Mouse (Mus musculus) left cerebral cortex, adult 18-20 months (tissue): ENCODE results near the gene Med23. TPM values are rescaled to one million over a fixed set of nuclear protein-coding genes. Genes with fewer than 3 reads are reported as not detected.
A peak's percentile ranks its signal among the peaks of the same experiment; 100 is the strongest.

Experiments used
- DNase-seq, 2 experiments: peaks; one replicate each; pipeline ENCODE4 v3.0.0; 2021 to 2022; ENCODE audit warnings: low spot score in 2 of 2, mixed read lengths in 1 of 2
- long read RNA-seq, 2 experiments: library from polyadenylated mRNA; stranded (forward); transcript quantifications; one replicate each; pipeline ENCODE4 v2.0.0; 2021
- total RNA-seq, 2 experiments: library from RNA; stranded (reverse); gene quantifications; 2 replicates each; pipeline ENCODE4 v1.2.3; 2021

Med23 gene
- total RNA-seq: 10 to 100 TPM; 32.4 to 35.1 TPM
- long read RNA-seq, experiment 1, full-length matches to known transcripts: 2 of 13 reads
- long read RNA-seq, experiment 1, partial matches to known transcripts: 4 of 13 reads
- long read RNA-seq, experiment 1, other reads (novel, unspliced or antisense): 7 of 13 reads
- long read RNA-seq, experiment 2, full-length matches to known transcripts: 2 of 6 reads
- long read RNA-seq, experiment 2, partial matches to known transcripts: 3 of 6 reads
- long read RNA-seq, experiment 2, other reads (novel, unspliced or antisense): 1 of 6 reads

- peak; percentile 99 for DNase-seq
Measured at GRCm38 (mm10) chr10:24869760-24870290, at the start of gene Med23. TSS of gene Med23 (plus strand) at chr10:24869986.

- no peak for DNase-seq
Measured at GRCm38 (mm10) chr10:24821990-24822676, 47.7 kb upstream of the Med23 start.

DNA sequence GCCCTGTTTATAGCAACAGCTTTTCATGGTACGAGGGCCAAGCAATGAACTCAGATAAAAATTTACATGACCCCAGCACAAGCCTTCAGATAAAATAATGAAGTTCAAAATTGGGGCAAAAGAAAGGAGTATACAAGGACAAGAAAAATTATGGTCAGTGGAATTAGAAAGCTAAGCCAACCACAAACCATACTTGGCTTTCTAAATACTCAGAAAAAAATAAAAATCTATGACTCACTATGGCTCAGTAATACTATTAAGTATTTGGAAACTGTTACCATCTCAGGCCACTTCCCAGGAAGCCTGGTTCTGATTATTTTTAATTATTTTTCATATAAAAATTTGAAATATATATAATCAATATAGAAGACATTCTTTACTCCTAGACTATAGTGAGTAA lies 46.9 kb upstream of the Med23 start:
- DNase-seq: no peak

- DNase-seq: no peak
Measured at GRCm38 (mm10) chr10:24823265-24823664, 46.5 kb upstream of the Med23 start.

GRCm38 (mm10) chr10:24823697-24824535 lies 45.9 kb upstream of the Med23 start:
- no peak for DNase-seq

DNA sequence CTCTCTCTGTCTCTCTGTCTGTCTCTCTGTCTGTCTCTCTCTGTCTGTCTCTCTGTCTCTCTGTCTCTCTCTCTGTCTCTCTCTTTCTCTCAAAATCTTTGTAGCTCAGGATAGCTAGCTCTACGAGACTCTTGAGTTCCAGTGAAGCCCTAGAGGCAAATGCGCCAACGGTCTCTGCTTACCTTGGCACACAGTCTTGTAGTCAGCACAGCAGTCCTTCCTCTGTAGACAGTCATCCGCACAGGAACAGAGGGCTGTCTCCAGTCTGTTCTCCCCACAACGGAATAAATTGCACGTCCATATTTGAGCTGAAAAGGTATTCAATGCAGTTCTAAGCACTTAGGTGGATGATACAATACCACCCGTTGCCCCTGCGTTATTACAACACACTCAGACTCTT lies 45.2 kb upstream of the Med23 start:
- DNase-seq: no peak

DNA sequence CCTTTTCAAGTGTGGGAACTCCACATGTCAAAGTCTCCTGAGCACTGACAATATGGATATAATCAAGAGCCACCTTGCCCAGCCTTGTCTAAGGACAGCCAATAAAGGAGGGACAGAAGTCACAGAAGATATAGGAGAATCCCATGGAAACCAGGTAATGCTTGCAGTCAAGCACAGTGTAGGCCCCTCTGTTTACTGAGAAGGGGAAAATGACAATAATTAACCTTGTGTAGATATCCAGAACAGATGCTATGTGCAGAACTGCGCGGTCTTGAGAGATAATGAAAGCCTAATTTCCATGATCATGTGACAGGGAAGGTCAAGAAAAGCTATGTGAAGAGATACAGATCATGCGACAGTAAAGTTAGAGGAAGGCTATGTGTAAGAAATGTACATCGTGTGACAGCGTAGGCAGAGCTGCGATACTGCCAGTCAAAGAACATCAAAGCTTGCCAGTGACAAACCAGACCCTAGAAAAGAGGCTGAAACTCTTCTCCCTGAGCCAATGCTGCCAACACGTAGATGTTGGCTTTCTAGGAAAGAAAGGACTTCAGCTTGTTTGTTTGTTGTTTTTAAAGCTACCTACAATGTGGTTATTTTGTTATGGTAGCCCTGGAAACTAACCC lies 44.2 kb upstream of the Med23 start:
- no peak for DNase-seq

GRCm38 (mm10) chr10:24826130-24826529 lies 43.7 kb upstream of the Med23 start:
- no peak for DNase-seq

DNA sequence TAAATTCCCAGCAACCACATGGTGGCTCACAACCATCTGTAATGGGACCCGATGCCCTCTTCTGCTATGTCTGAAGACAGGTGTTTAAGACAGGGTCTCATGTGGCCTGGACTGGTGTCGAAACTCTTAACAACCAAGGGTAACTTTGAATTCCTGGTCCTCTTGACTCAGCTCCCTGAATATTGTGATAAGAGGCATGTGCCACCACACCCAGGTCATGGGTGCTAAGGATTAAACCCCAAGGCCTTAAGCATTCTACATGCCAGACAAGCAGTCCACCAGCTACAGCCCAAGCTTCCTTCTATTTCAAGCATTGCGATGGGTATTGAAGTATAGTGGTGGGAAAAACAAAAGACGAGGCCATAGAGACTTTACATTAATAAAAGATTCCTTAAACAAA lies 41.6 kb upstream of the Med23 start:
- DNase-seq: no peak

- no peak for DNase-seq
Measured at GRCm38 (mm10) chr10:24830448-24830847, 39.3 kb upstream of the Med23 start.

DNA sequence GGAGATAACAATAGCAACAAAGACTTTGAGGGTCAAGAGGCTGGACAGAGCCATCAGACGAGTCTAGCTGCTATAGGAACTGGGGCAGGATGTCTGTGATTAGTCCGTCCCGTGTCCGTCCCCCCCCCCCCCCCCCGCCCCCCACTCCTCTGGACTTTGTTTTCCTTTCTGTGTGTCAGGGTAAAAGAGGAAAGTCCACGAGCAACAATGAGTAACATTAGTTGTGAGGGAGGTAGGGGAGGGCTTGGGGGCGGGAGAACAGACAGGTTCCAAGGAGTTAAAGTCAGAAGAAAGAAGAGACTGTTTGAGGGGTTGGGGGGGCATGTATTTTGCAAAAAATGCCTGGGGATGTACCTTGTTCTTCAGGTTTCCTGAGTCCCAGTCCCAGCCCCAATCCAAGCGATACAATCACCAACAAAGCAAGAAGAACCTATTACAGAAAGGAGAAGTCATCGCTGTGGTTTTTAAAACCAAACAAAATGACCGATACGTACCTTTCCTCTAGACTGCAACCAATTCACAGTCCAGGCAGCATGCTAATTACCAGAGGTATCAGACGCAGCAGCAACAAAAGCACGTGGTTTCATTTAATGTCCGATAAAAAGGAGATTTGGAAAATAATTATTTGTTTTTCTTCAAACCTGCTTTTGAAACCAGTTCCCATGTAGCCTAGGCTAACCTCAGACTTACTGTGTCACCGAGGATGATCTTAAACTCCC lies 38.2 kb upstream of the Med23 start:
- no peak for DNase-seq

- DNase-seq: no peak
Measured at GRCm38 (mm10) chr10:24832306-24832705, 37.5 kb upstream of the Med23 start.

DNA sequence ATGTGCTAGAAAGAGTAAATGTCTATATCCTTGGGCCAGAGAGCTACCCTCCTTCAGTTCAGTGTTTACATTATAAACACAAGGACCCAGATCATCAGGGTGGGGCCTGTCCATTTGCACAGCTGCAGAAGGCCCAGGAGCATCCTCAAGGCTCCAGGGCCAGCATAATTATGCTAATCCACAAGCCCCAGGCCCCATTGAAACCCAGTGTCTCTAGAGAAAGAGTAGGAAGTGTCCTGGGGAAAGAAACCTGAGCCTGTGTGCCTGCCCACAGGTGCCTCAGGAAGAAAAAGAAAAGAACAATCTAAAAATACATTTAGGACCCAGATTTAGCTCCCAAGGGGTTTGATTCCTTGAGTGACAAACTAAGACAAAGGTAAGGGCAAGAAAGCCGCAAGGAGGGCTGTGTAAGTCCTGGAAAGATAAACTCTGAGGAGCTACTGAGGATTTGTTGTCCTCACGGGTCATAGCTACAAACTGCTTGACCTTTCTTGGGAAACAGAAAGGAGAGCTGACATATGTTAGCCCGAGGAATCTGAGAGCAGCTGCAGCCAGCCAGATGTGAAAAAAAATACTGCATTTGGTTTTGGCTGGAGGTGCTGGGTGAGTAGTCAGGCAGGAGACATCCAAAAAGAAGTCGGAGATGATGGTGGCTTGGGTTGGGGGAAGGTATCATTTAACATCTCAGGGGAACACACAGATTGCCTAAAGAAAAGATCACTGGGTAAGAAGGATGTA lies 35.0 kb upstream of the Med23 start:
- no peak for DNase-seq

DNA sequence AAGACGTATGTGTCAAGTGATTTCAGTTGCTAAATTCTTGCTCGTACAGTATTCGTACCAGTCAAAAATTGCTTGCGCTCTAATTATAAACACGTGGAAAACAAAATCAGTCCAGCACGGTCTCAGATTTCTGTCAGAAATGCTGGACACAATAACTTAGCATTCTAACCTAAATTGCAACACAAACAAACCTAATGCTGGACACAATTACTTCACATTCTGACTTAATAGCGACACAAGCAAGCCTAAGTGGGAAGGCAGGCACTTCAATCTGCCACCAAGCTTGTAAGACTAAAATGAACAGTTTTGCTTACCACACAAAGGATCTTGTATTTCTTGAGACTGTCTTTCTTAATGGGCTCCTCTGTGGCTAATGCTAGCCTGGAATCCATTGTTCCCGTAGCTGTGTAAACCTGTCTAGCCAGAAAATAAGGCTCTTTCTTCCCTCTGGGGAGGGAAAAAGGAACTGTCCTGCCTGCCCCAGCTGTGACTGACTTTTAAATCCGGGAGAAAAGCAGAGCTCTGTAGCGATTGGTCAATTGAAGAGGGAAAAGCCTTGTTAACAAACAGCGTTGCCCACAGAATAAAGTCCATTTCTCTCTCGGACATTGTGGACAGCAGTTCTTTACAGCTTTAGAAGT lies 34.0 kb upstream of the Med23 start:
- DNase-seq: no peak

- no peak for DNase-seq
Measured at GRCm38 (mm10) chr10:24836366-24837038, 33.3 kb upstream of the Med23 start.

- DNase-seq: no peak
Measured at GRCm38 (mm10) chr10:24840795-24841194, 29.0 kb upstream of the Med23 start.

DNA sequence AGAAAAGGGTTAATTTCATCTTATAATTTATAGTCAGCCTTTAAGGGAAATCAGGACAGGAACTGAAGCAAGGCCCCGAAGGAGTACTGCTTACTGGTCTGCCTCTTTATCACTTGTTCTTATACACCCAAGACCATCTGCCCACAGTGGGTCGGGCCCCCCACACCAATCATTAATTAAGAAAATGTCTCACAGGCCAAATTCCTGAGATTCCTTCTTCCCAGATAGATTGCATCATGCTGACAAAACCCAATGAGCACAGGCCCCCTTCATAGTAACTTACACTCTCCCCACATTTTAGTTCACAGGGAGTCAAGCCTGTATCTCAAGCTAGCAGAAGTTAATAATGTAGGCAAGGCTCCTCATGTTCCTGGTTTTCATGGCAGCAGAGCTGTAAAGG lies 27.8 kb upstream of the Med23 start:
- DNase-seq: no peak

- no peak for DNase-seq
Measured at GRCm38 (mm10) chr10:24842676-24843075, 27.1 kb upstream of the Med23 start, which contains the start of gene Enpp3. TSS of gene Enpp3 (minus strand) at chr10:24842823.

GRCm38 (mm10) chr10:24863146-24863545 lies 6.6 kb upstream of the Med23 start:
- DNase-seq: no peak
